Mouse (Mus musculus) stomach, embryonic 15.5 days (tissue): ENCODE results near the gene Ank2. TPM values are rescaled to one million over a fixed set of nuclear protein-coding genes. Genes with fewer than 3 reads are reported as not detected.
A peak's percentile ranks its signal among the peaks of the same experiment; 100 is the strongest.

Experiments
- ATAC-seq: fragments of 200-750 bp; cut with Nextera tagmentation; 2 replicates; pipeline ENCODE4 v1.8.0; 2017; ENCODE audit warnings: low read depth, moderate number of reproducible peaks, moderate TSS enrichment; ENCODE audit not compliant: insufficient read depth, low FRiP score
- H3K27ac ChIP-seq: fragments of 300-500 bp; sonication (generic); 2 replicates; pipeline ENCODE4 v1.5.1; 2015; ENCODE audit warnings: mild to moderate bottlenecking, inconsistent platforms
- H3K27me3 ChIP-seq: fragments of 300-500 bp; sonication (generic); replicated peaks from 2 replicates; pipeline ENCODE4 v1.6.1; 2015; ENCODE audit warnings: inconsistent platforms
- H3K36me3 ChIP-seq: fragments of 300-500 bp; sonication (generic); 2 replicates; pipeline ENCODE4 v1.6.1; 2015; ENCODE audit warnings: inconsistent platforms
- H3K4me1 ChIP-seq: fragments of 300-500 bp; sonication (generic); 2 replicates; pipeline ENCODE4 v1.6.1; 2015; ENCODE audit warnings: inconsistent platforms
- H3K4me2 ChIP-seq: fragments of 300-500 bp; sonication (generic); 2 replicates; pipeline ENCODE4 v1.6.1; 2015; ENCODE audit warnings: mild to moderate bottlenecking, inconsistent platforms
- H3K4me3 ChIP-seq: fragments of 300-500 bp; sonication (generic); replicated peaks from 2 replicates; pipeline ENCODE4 v1.5.1; 2015; ENCODE audit warnings: inconsistent platforms
- H3K9ac ChIP-seq: fragments of 300-500 bp; sonication (generic); 2 replicates; pipeline ENCODE4 v1.6.1; 2015; ENCODE audit warnings: inconsistent platforms
- H3K9me3 ChIP-seq: fragments of 300-500 bp; sonication (generic); 2 replicates; pipeline ENCODE4 v1.6.1; 2016; ENCODE audit warnings: inconsistent platforms
- WGBS: fragments of 180-500 bp; shearing (Covaris S2); methylation state at CpG from one replicate; pipeline ENCODE4 v1.1.7; 2015; 5-methylcytosine and 5-hydroxymethylcytosine counted together
- polyA plus RNA-seq: library from polyadenylated mRNA; unstranded; fragments of >200 nt; fragmentation: Nextera tagmentation; extraction: Ambion mirVana; gene quantifications from 2 replicates; pipeline ENCODE4 v1.2.1, GENCODE M21; 2015

Ank2 gene
- polyA plus RNA-seq, 1 experiment from 2014 or later, result 32.2 TPM

- H3K9me3 ChIP-seq, result no peaks in the 10 kb centered on the region
- no peaks in the 10 kb centered on the region for H3K4me1 ChIP-seq
- H3K4me2 ChIP-seq, result no peak overlapping the region
- no peak overlapping the region for H3K9ac ChIP-seq
- no peak overlapping the region for H3K27ac ChIP-seq
- H3K27me3 ChIP-seq, result no peaks in the 10 kb centered on the region
- H3K4me3 ChIP-seq, result no peak overlapping the region
- ATAC-seq, result no peak
- no peaks in the 10 kb centered on the region for H3K36me3 ChIP-seq
- WGBS, result 50% methylated on average over 6 of the region's 6 CpGs
Observed at GRCm38 (mm10) chr3:127474115-127474514, 25.0 kb downstream of the Ank2 start.

- H3K4me1 ChIP-seq, result no peaks in the 10 kb centered on the region
- no peaks in the 10 kb centered on the region for H3K27me3 ChIP-seq
- no peak overlapping the region for H3K4me3 ChIP-seq
- no peaks in the 10 kb centered on the region for H3K9me3 ChIP-seq
- no peak overlapping the region for H3K9ac ChIP-seq
- 49% methylated on average over 4 of the region's 4 CpGs for WGBS
- no peak overlapping the region for H3K27ac ChIP-seq
- ATAC-seq, result no peak
- H3K4me2 ChIP-seq, result no peak overlapping the region
- H3K36me3 ChIP-seq, result no peaks in the 10 kb centered on the region
Observed at GRCm38 (mm10) chr3:127469164-127469752, 29.9 kb downstream of the Ank2 start.

- Histone ChIP-seq H3K36me3 (no peaks in the 10 kb centered on the region), H3K27ac (no peak overlapping the region), H3K4me1 (no peaks in the 10 kb centered on the region), H3K4me3 (no peak overlapping the region), H3K27me3 (no peaks in the 10 kb centered on the region), H3K4me2 (no peak overlapping the region), H3K9me3 (no peaks in the 10 kb centered on the region), H3K9ac (no peak overlapping the region)
- ATAC-seq, result peak; percentile 60; the same call in 1 of the 2 replicates
- 74% methylated on average over 8 of the region's 8 CpGs for WGBS
Observed at GRCm38 (mm10) chr3:127468569-127468968, 30.6 kb downstream of the Ank2 start.

- H3K9me3 ChIP-seq, result no peaks in the 10 kb centered on the region
- H3K4me1 ChIP-seq, result no peaks in the 10 kb centered on the region
- no peak overlapping the region for H3K9ac ChIP-seq
- H3K4me2 ChIP-seq, result no peak overlapping the region
- H3K4me3 ChIP-seq, result no peak overlapping the region
- H3K36me3 ChIP-seq, result no peaks in the 10 kb centered on the region
- H3K27ac ChIP-seq, result no peak overlapping the region
- no peak for ATAC-seq
- H3K27me3 ChIP-seq, result no peaks in the 10 kb centered on the region
- 63% methylated on average over 14 of the region's 14 CpGs for WGBS
Observed at GRCm38 (mm10) chr3:127463816-127464480, 35.2 kb downstream of the Ank2 start.

GRCm38 (mm10) chr3:127463165-127463564 is 36.0 kb downstream of the Ank2 start:
- H3K4me2 ChIP-seq, result no peak overlapping the region
- H3K4me3 ChIP-seq, result no peak overlapping the region
- H3K9me3 ChIP-seq, result no peaks in the 10 kb centered on the region
- H3K36me3 ChIP-seq, result no peaks in the 10 kb centered on the region
- WGBS, result 40% methylated on average over 9 of the region's 9 CpGs
- H3K27ac ChIP-seq, result no peak overlapping the region
- no peaks in the 10 kb centered on the region for H3K4me1 ChIP-seq
- ATAC-seq, result no peak
- H3K27me3 ChIP-seq, result no peaks in the 10 kb centered on the region
- no peak overlapping the region for H3K9ac ChIP-seq

GRCm38 (mm10) chr3:127462413-127462812 is 36.7 kb downstream of the Ank2 start:
- ATAC-seq, result no peak

GRCm38 (mm10) chr3:127460891-127461437 is 38.2 kb downstream of the Ank2 start:
- no peak overlapping the region for H3K27ac ChIP-seq
- H3K4me3 ChIP-seq, result no peak overlapping the region
- no peaks in the 10 kb centered on the region for H3K36me3 ChIP-seq
- no peak for ATAC-seq
- no peaks in the 10 kb centered on the region for H3K27me3 ChIP-seq
- WGBS, result 60% methylated on average over 11 of the region's 11 CpGs
- no peak overlapping the region for H3K9ac ChIP-seq
- H3K4me1 ChIP-seq, result no peaks in the 10 kb centered on the region
- no peaks in the 10 kb centered on the region for H3K9me3 ChIP-seq
- H3K4me2 ChIP-seq, result no peak overlapping the region

More at GRCm38 (mm10) chr3:127462413-127462812, 36.7 kb downstream of the Ank2 start:
- no peaks in the 10 kb centered on the region for H3K9me3 ChIP-seq
- H3K27me3 ChIP-seq, result no peaks in the 10 kb centered on the region
- no peaks in the 10 kb centered on the region for H3K4me1 ChIP-seq
- H3K4me3 ChIP-seq, result no peak overlapping the region
- no peak overlapping the region for H3K9ac ChIP-seq
- no peak overlapping the region for H3K4me2 ChIP-seq
- no peak overlapping the region for H3K27ac ChIP-seq
- WGBS, result 76% methylated on average over 6 of the region's 6 CpGs
- no peaks in the 10 kb centered on the region for H3K36me3 ChIP-seq

- Histone ChIP-seq H3K9ac (no peak overlapping the region), H3K4me1 (no peaks in the 10 kb centered on the region), H3K27me3 (no peaks in the 10 kb centered on the region), H3K27ac (no peak overlapping the region), H3K36me3 (no peaks in the 10 kb centered on the region), H3K9me3 (no peaks in the 10 kb centered on the region), H3K4me2 (no peak overlapping the region), H3K4me3 (no peak overlapping the region)
- WGBS, result 14% methylated on average over 3 of the region's 3 CpGs
- no peak for ATAC-seq
Observed at GRCm38 (mm10) chr3:127459858-127460257, 39.3 kb downstream of the Ank2 start.

- no peaks in the 10 kb centered on the region for H3K36me3 ChIP-seq
- ATAC-seq, result no peak
- H3K9me3 ChIP-seq, result no peaks in the 10 kb centered on the region
- H3K4me3 ChIP-seq, result no peak overlapping the region
- H3K9ac ChIP-seq, result no peak overlapping the region
- H3K4me1 ChIP-seq, result no peaks in the 10 kb centered on the region
- 28% methylated on average over 11 of the region's 11 CpGs for WGBS
- H3K4me2 ChIP-seq, result no peak overlapping the region
- no peak overlapping the region for H3K27ac ChIP-seq
- H3K27me3 ChIP-seq, result no peaks in the 10 kb centered on the region
Observed at GRCm38 (mm10) chr3:127458925-127459324, 40.2 kb downstream of the Ank2 start.

GRCm38 (mm10) chr3:127458420-127458798 is 40.7 kb downstream of the Ank2 start:
- 17% methylated on average over 6 of the region's 6 CpGs for WGBS
- ATAC-seq, result no peak
- no peak overlapping the region for H3K4me2 ChIP-seq

GRCm38 (mm10) chr3:127457761-127458419 is 41.3 kb downstream of the Ank2 start:
- Histone ChIP-seq H3K4me2 (no peak overlapping the region), H3K27me3 (no peaks in the 10 kb centered on the region), H3K4me1 (no peaks in the 10 kb centered on the region), H3K9me3 (no peaks in the 10 kb centered on the region), H3K27ac (no peak overlapping the region), H3K9ac (no peak overlapping the region), H3K36me3 (no peaks in the 10 kb centered on the region), H3K4me3 (no peak overlapping the region)
- ATAC-seq, result no peak
- 28% methylated on average over 5 of the region's 5 CpGs for WGBS

More at GRCm38 (mm10) chr3:127458420-127458798, 40.7 kb downstream of the Ank2 start:
- Histone ChIP-seq H3K9me3 (no peaks in the 10 kb centered on the region), H3K36me3 (no peaks in the 10 kb centered on the region), H3K27me3 (no peaks in the 10 kb centered on the region), H3K9ac (no peak overlapping the region), H3K4me1 (no peaks in the 10 kb centered on the region), H3K27ac (no peak overlapping the region), H3K4me3 (no peak overlapping the region)

- 80% methylated on average over 4 of the region's 4 CpGs for WGBS
- Histone ChIP-seq H3K27me3 (no peaks in the 10 kb centered on the region), H3K36me3 (no peaks in the 10 kb centered on the region), H3K9ac (no peak overlapping the region), H3K4me1 (no peaks in the 10 kb centered on the region), H3K4me2 (no peak overlapping the region), H3K4me3 (no peak overlapping the region), H3K9me3 (no peaks in the 10 kb centered on the region), H3K27ac (no peak overlapping the region)
- ATAC-seq, result no peak
Observed at GRCm38 (mm10) chr3:127453738-127454137, 45.4 kb downstream of the Ank2 start.
